Mouse (Mus musculus): ENCODE measurements around the gene Fndc4.
A peak's percentile ranks its signal among the peaks of the same experiment; 100 is the strongest.

Fndc4 gene

DNA sequence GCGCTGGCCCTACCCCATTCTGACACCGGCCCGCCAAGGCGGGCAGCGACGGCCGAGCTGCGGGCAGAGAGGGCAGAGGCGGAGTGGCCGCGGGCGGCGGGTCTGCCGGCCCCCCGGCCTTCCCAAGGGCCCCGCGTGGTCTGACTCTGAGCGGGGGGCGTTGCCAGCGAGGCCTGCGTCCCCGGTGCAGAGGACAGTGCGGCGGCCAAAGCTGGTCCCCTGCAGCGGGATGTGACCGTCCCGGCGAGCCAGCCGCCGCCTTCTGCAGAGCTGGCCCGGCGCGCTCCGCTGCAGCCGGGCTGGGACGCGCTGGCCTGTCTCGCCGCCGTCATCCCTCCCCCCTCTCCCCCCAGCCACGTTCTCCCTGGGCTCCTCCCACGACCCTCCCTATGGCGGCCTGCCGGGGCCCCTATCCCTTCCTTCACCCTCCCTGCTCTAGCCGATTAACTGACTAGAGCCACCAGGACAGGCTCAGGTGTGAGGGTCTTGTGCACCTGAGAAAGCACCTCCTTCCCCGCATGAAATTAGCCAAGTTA, at the start of gene Fndc4:
TSS of gene Fndc4 (minus strand) at position 475 of the 536 bp plus-strand sequence.
- no peak for TF ChIP-seq NANOG (IDR thresholded peaks at IDR 0.05; ENCODE audit: borderline replicate concordance, low read length)
- no peak for TF ChIP-seq CTCF (conservative IDR thresholded peaks at IDR 0.05; ENCODE audit: low read length)
- no peak for TF ChIP-seq POU5F1 (IDR thresholded peaks at IDR 0.05; ENCODE audit: borderline replicate concordance, low read length)
- peaks cover 12% of the 10 kb centered on the region for H3K36me3 ChIP-seq (ENCODE audit: insufficient read depth, low read length)
- H3K9me3 ChIP-seq (ENCODE audit: low read length) = no peaks in the 10 kb centered on the region
- H3K27me3 ChIP-seq (ENCODE audit: insufficient read depth, low read length) = peaks cover 51% of the 10 kb centered on the region
- peak within 1 kb of the TSS; percentile 88 for H3K4me3 ChIP-seq (replicated peaks; ENCODE audit: low read length)
- peaks cover 22% of the 10 kb centered on the region for H3K4me1 ChIP-seq (replicated peaks; ENCODE audit: low read depth, low read length)

DNA sequence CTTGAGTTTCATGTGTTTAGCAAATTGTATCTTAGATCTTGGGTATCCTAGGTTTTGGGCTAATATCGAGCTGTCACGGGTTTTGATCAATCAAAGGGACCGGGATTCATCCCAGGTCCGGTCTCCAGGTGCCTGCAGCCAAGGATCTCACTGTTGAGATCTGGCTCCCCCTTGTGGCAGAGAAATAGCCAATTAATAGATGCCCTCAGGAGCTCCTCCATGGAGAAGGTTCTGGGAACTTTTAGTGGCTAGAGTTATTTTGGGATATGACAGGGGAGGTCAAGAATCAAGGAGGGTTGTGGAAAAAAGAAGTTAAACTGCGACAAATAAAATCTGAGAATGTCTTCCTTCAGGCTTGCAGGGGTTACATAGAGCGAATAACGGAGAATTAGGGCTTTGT, 32.4 kb upstream of the Fndc4 start:
- Histone ChIP-seq H3K4me1 (replicated peaks; ENCODE audit: low read depth, low read length) (no peaks in the 10 kb centered on the region), H3K36me3 (ENCODE audit: insufficient read depth, low read length) (no peaks in the 10 kb centered on the region), H3K4me3 (replicated peaks; ENCODE audit: low read length) (no peak overlapping the region), H3K27me3 (ENCODE audit: insufficient read depth, low read length) (peaks cover 2% of the 10 kb centered on the region; the same call in 1 of the 2 replicates), H3K9me3 (ENCODE audit: low read length) (peaks cover 12% of the 10 kb centered on the region)
- TF ChIP-seq CTCF (conservative IDR thresholded peaks at IDR 0.05; ENCODE audit: low read length) (peak; percentile 75), POU5F1 (IDR thresholded peaks at IDR 0.05; ENCODE audit: borderline replicate concordance, low read length) (no peak), NANOG (IDR thresholded peaks at IDR 0.05; ENCODE audit: borderline replicate concordance, low read length) (no peak)

DNA sequence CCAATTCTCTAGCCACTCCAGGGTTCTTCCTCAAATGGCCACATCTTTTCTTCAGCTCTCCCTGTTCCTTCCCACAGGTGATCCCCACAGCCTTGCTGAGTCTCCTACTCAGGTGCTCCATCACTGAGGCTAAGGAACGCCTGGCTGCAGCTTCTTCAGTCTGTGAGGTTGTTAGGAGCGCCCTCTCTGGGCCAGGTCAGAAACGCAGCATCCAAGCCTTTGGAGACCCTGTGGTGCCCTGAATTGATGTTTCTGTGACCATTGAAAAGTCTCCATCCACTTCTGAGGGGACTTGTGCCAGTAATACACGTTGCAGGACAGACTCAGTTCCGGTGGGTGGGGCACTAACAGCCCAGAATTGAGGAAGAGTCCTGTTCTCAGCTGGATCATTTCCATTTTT, 31.0 kb upstream of the Fndc4 start:
- H3K36me3 ChIP-seq (ENCODE audit: insufficient read depth, low read length) = no peaks in the 10 kb centered on the region
- TF ChIP-seq NANOG (IDR thresholded peaks at IDR 0.05; ENCODE audit: borderline replicate concordance, low read length) = no peak
- TF ChIP-seq CTCF (conservative IDR thresholded peaks at IDR 0.05; ENCODE audit: low read length) = peak; percentile 45
- no peaks in the 10 kb centered on the region for H3K9me3 ChIP-seq (ENCODE audit: low read length)
- H3K4me1 ChIP-seq (replicated peaks; ENCODE audit: low read depth, low read length) = no peaks in the 10 kb centered on the region
- H3K4me3 ChIP-seq (replicated peaks; ENCODE audit: low read length) = no peak overlapping the region
- peaks cover 2% of the 10 kb centered on the region; the same call in 1 of the 2 replicates for H3K27me3 ChIP-seq (ENCODE audit: insufficient read depth, low read length)

DNA sequence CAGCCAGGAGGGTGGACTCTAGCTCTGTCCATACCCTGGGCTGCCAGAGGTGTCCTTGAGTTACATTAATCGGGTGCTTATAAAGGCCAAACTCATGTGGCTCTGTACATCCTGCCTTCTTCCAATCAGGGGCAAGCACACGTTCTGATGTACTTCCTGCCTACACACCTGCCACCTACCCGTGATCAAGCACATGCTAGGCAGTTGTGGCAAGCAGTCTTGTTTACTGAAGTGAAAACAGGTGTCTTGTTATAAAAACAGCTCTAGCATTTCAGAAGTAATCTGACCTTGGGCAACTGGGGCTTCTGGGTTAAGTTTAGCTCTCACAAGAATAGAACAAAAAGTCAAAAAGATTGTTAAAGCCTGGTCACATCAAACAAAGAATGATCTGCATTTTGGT, 28.2 kb upstream of the Fndc4 start:
- Histone ChIP-seq H3K9me3 (ENCODE audit: low read length) (no peaks in the 10 kb centered on the region; the same call in 1 of the 2 replicates), H3K27me3 (ENCODE audit: insufficient read depth, low read length) (peaks cover 5% of the 10 kb centered on the region; the same call in 1 of the 2 replicates), H3K36me3 (ENCODE audit: insufficient read depth, low read length) (no peaks in the 10 kb centered on the region), H3K4me3 (replicated peaks; ENCODE audit: low read length) (no peak overlapping the region), H3K4me1 (replicated peaks; ENCODE audit: low read depth, low read length) (0 out of 2 replicates have a peak, but pooled peaks cover 3% of the 10 kb centered on the region)
- TF ChIP-seq CTCF (conservative IDR thresholded peaks at IDR 0.05; ENCODE audit: low read length) (no peak), NANOG (IDR thresholded peaks at IDR 0.05; ENCODE audit: borderline replicate concordance, low read length) (no peak), POU5F1 (IDR thresholded peaks at IDR 0.05; ENCODE audit: borderline replicate concordance, low read length) (no peak)

DNA sequence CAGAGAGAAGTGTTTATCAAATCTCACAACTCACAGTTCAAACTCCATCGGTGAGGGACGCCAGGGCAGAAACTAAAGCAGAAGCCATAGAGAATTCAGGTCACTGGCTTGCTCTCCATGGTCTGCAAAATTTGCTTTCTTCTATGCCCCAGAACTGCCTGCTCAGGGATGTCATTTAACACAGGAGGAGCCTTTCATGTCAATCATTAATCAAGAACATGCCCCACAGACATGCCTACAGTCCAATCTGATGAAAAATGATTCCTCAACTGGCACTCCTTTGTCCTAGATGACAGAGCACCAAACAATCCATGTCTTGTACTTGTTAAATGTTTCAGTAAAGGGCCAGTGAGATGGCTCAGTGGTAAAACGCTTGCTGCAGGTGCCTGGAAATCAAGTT, 26.9 kb upstream of the Fndc4 start:
- TF ChIP-seq CTCF (conservative IDR thresholded peaks at IDR 0.05; ENCODE audit: low read length) (no peak), POU5F1 (IDR thresholded peaks at IDR 0.05; ENCODE audit: borderline replicate concordance, low read length) (no peak), NANOG (IDR thresholded peaks at IDR 0.05; ENCODE audit: borderline replicate concordance, low read length) (no peak)
- no peak overlapping the region for H3K4me3 ChIP-seq (replicated peaks; ENCODE audit: low read length)
- peaks cover 5% of the 10 kb centered on the region; the same call in 1 of the 2 replicates for H3K9me3 ChIP-seq (ENCODE audit: low read length)

DNA sequence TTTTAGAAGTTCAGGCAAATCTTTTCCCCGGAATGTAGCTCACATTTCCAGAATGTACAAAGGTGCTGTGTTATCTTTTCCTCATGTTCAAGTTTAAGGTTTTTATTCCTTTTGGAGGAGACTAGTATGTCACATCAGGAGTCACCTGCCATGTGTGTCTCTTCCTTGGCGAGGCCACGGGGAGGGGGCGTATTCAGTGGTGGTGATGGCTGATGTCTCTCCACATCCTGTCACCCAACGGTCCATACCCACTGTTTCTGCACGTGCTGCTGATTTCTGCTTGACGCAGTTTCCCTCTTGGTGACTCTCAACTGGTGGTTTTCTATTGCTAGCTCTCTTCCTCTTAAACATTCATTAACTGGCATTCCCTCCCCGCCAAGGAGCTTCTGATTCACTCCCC, 16.9 kb upstream of the Fndc4 start:
- Histone ChIP-seq H3K36me3 (ENCODE audit: insufficient read depth, low read length) (no peaks in the 10 kb centered on the region), H3K4me3 (replicated peaks; ENCODE audit: low read length) (no peak overlapping the region), H3K4me1 (replicated peaks; ENCODE audit: low read depth, low read length) (no peaks in the 10 kb centered on the region), H3K9me3 (ENCODE audit: low read length) (peaks cover 39% of the 10 kb centered on the region), H3K27me3 (ENCODE audit: insufficient read depth, low read length) (peaks cover 9% of the 10 kb centered on the region; the same call in 1 of the 2 replicates)
- TF ChIP-seq NANOG (IDR thresholded peaks at IDR 0.05; ENCODE audit: borderline replicate concordance, low read length) = no peak
- TF ChIP-seq CTCF (conservative IDR thresholded peaks at IDR 0.05; ENCODE audit: low read length) = no peak
- TF ChIP-seq POU5F1 (IDR thresholded peaks at IDR 0.05; ENCODE audit: borderline replicate concordance, low read length) = no peak

More for the DNA sequence above, 26.9 kb upstream of the Fndc4 start:
- Histone ChIP-seq H3K36me3 (ENCODE audit: insufficient read depth, low read length) (no peaks in the 10 kb centered on the region), H3K4me1 (replicated peaks; ENCODE audit: low read depth, low read length) (0 out of 2 replicates have a peak, but pooled peaks cover 3% of the 10 kb centered on the region), H3K27me3 (ENCODE audit: insufficient read depth, low read length) (peaks cover 5% of the 10 kb centered on the region; the same call in 1 of the 2 replicates)

DNA sequence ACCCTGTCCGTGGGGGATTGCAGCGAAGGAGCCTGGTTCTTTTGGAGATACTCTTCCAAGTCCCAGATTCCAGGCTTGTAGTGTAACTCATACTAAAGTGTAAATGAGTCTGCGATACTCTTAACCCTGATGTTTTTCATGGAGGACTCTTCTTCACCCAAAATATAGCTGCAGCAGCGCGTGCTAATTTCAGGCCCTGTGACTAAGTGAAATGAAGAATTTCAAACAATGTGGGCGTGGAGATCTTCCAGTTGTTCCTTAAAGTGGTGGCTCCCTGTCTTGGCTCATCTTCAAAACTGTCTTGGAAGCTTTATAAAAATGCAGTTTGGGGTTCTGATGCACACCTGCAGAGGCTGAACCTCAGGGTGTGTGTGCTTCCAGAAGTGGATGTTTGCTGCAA, 7.2 kb upstream of the Fndc4 start:
- H3K9me3 ChIP-seq (ENCODE audit: low read length) = peaks cover 8% of the 10 kb centered on the region; the same call in 1 of the 2 replicates
- no peaks in the 10 kb centered on the region for H3K4me1 ChIP-seq (replicated peaks; ENCODE audit: low read depth, low read length)
- no peak overlapping the region for H3K4me3 ChIP-seq (replicated peaks; ENCODE audit: low read length)
- TF ChIP-seq POU5F1 (IDR thresholded peaks at IDR 0.05; ENCODE audit: borderline replicate concordance, low read length) (no peak), NANOG (IDR thresholded peaks at IDR 0.05; ENCODE audit: borderline replicate concordance, low read length) (no peak), CTCF (conservative IDR thresholded peaks at IDR 0.05; ENCODE audit: low read length) (no peak)
- H3K36me3 ChIP-seq (ENCODE audit: insufficient read depth, low read length) = no peaks in the 10 kb centered on the region
- peaks cover 32% of the 10 kb centered on the region for H3K27me3 ChIP-seq (ENCODE audit: insufficient read depth, low read length)

DNA sequence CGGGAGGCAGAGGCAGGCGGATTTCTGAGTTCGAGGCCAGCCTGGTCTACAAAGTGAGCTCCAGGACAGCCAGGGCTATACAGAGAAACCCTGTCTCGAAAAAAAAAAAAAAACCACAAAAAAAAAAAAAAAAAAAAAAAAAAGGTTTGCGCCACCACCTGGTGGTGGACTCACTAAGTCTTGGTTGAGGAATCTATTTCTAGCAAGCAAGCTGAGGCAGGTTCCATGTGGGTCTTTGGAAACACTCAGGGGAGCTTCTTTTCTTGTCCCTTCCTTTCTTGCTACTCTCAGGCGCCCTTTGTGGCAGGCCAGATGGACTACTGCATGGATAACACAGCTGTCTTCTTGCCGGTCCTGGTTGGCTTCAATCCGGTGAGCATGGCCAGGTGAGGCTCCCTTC, 6.0 kb upstream of the Fndc4 start:
- Histone ChIP-seq H3K27me3 (ENCODE audit: insufficient read depth, low read length) (peaks cover 38% of the 10 kb centered on the region), H3K4me3 (replicated peaks; ENCODE audit: low read length) (no peak overlapping the region), H3K9me3 (ENCODE audit: low read length) (peaks cover 8% of the 10 kb centered on the region; the same call in 1 of the 2 replicates), H3K36me3 (ENCODE audit: insufficient read depth, low read length) (no peaks in the 10 kb centered on the region), H3K4me1 (replicated peaks; ENCODE audit: low read depth, low read length) (no peaks in the 10 kb centered on the region)
- TF ChIP-seq NANOG (IDR thresholded peaks at IDR 0.05; ENCODE audit: borderline replicate concordance, low read length) = no peak
- TF ChIP-seq CTCF (conservative IDR thresholded peaks at IDR 0.05; ENCODE audit: low read length) = no peak
- no peak for TF ChIP-seq POU5F1 (IDR thresholded peaks at IDR 0.05; ENCODE audit: borderline replicate concordance, low read length)

DNA sequence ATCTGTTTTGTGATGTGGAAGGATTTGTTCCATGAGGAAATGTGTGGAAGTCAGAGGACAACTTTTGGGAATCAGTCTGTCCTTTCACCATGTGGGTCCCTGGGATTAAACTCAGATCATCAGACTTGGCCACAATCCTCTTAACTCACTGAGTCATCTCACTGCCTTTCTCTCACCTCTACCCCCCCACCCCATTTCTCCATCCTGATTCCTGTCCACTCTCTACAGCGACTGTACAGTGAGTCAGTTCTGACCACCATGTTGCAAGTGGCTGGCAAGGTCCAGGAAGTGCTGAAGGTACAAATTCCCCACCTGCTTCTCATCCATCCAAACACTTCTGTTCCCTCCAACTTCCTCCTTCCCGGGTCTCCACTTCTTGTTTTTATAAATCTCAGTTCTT, 2.6 kb upstream of the Fndc4 start:
- Histone ChIP-seq H3K4me3 (replicated peaks; ENCODE audit: low read length) (no peak overlapping the region), H3K4me1 (replicated peaks; ENCODE audit: low read depth, low read length) (peaks cover 13% of the 10 kb centered on the region), H3K36me3 (ENCODE audit: insufficient read depth, low read length) (peaks cover 7% of the 10 kb centered on the region), H3K9me3 (ENCODE audit: low read length) (no peaks in the 10 kb centered on the region), H3K27me3 (ENCODE audit: insufficient read depth, low read length) (peaks cover 63% of the 10 kb centered on the region)
- TF ChIP-seq CTCF (conservative IDR thresholded peaks at IDR 0.05; ENCODE audit: low read length) (no peak), NANOG (IDR thresholded peaks at IDR 0.05; ENCODE audit: borderline replicate concordance, low read length) (no peak), POU5F1 (IDR thresholded peaks at IDR 0.05; ENCODE audit: borderline replicate concordance, low read length) (no peak)
